Mouse (Mus musculus): ENCODE data around the gene Plcl2. TPM values are rescaled to one million over a fixed set of nuclear protein-coding genes. Genes with fewer than 3 reads are reported as not detected.

The Plcl2 gene
- total and polyA plus RNA-seq, 3 experiments, result 23.6 to 83.7 TPM; not detected in 1

DNA sequence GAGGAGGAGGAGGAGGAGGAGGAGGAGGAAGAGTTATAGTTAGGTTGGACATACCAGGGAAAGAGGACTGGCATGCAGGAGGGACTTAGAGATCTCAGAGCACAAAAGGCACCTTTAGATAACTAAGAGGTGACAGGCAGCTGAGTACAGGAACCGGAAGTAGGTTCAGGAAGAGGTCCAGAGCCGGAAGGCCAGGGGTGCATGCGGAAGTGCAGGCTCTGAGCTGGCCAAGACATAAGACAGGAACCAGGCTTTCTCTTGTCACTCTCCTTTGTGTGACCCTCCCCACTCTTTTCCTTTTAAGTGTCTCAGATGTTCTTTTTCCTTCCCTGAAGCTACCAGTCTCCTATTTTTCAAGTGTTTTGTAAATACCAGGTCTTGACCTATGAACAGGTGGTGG is 38.0 kb upstream of the Plcl2 start (continued):
- TF ChIP-seq TAL1 (IDR thresholded peaks at IDR 0.05; ENCODE audit: low read length) (no peak), MAZ (IDR thresholded peaks at IDR 0.05; ENCODE audit: low read depth, low read length) (no peak)

GRCm38 (mm10) chr17:50477277-50477676 is 31.9 kb upstream of the Plcl2 start:
- TF ChIP-seq SIN3A (IDR thresholded peaks at IDR 0.05; ENCODE audit: low read length), result no peak
- no peak for TF ChIP-seq GABPA (IDR thresholded peaks at IDR 0.05; ENCODE audit: low read depth, low read length)
- TF ChIP-seq MAFK (IDR thresholded peaks at IDR 0.05; ENCODE audit: borderline replicate concordance, low read depth, low read length), result peak; percentile 79; the same call in 1 of the 2 replicates
- TF ChIP-seq RCOR1 (IDR thresholded peaks at IDR 0.05; ENCODE audit: low read depth, low read length), result no peak
- TF ChIP-seq USF2 (IDR thresholded peaks at IDR 0.05; ENCODE audit: borderline replicate concordance in 1 of 2, insufficient read depth in 1 of 2, low read depth in 1 of 2, low read length in 2 of 2), result no peak
- no peak for TF ChIP-seq MYC (IDR thresholded peaks at IDR 0.05; ENCODE audit: low read depth, low read length)
- TF ChIP-seq POLR2A (IDR thresholded peaks at IDR 0.05; ENCODE audit: control insufficient read depth in 1 of 2, insufficient read depth in 1 of 2, low read depth in 1 of 2, low read length in 2 of 2, poor library complexity in 1 of 2), result no peak
- no peak for TF ChIP-seq MEF2A (IDR thresholded peaks at IDR 0.05; ENCODE audit: extremely low read depth, insufficient replicate concordance, low read depth, low read length, poor library complexity, severe bottlenecking)
- no peak for TF ChIP-seq E2F4 (IDR thresholded peaks at IDR 0.05; ENCODE audit: borderline replicate concordance, low read depth, low read length)

GRCm38 (mm10) chr17:50480867-50481266 is 28.3 kb upstream of the Plcl2 start:
- no peaks in the 10 kb centered on the region for H3K27me3 ChIP-seq (ENCODE audit: control insufficient read depth in 1 of 2, insufficient read depth in 2 of 2, low read length in 2 of 2)
- H3K9ac ChIP-seq (ENCODE audit: control insufficient read depth, low read depth, low read length, poor library complexity, severe bottlenecking), result no peak overlapping the region
- H3K4me1 ChIP-seq (ENCODE audit: control insufficient read depth in 1 of 2, insufficient read depth in 2 of 2, low read length in 2 of 2), result peaks cover 0 to 11% of the 10 kb centered on the region in 2 experiments; a peak in 2 of 4 replicates
- H3K36me3 ChIP-seq (ENCODE audit: control insufficient read depth in 1 of 2, insufficient read depth in 2 of 2, low read length in 2 of 2), result peaks cover 0 to 4% of the 10 kb centered on the region in 2 experiments; a peak in 2 of 4 replicates
- no peak for DNase-seq (ENCODE audit: low read depth, low spot score)
- H3K27ac ChIP-seq (ENCODE audit: control insufficient read depth, low read depth, low read length), result no peak overlapping the region
- H3K79me2 ChIP-seq (ENCODE audit: control insufficient read depth, insufficient read depth, low read length, poor library complexity), result no peaks in the 10 kb centered on the region
- H3K9me3 ChIP-seq (replicated peaks; ENCODE audit: insufficient read depth, low read length), result no peaks in the 10 kb centered on the region
- no peak for TF ChIP-seq EP300 (IDR thresholded peaks at IDR 0.05; ENCODE audit: low read depth in 1 of 2, low read length in 2 of 2)
- TF ChIP-seq USF1 (IDR thresholded peaks at IDR 0.05; ENCODE audit: low read depth, low read length), result no peak
- TF ChIP-seq RCOR1 (IDR thresholded peaks at IDR 0.05; ENCODE audit: low read depth, low read length), result no peak
- TF ChIP-seq TCF12 (IDR thresholded peaks at IDR 0.05; ENCODE audit: low read depth, low read length), result no peak
- TF ChIP-seq KAT2A (conservative IDR thresholded peaks at IDR 0.05; ENCODE audit: low read depth, low read length), result no peak
- no peak for TF ChIP-seq ELF1 (IDR thresholded peaks at IDR 0.05; ENCODE audit: low read depth, low read length)
- no peak for TF ChIP-seq CTCF (IDR thresholded peaks at IDR 0.05 in 2 of 3, conservative IDR thresholded peaks at IDR 0.05 in 1 of 3; ENCODE audit: control insufficient read depth in 1 of 3, insufficient read depth in 1 of 3, low read depth in 2 of 3, low read length in 3 of 3, poor library complexity in 1 of 3, severe bottlenecking in 1 of 3)
- TF ChIP-seq ZKSCAN1 (IDR thresholded peaks at IDR 0.05; ENCODE audit: low read depth, low read length), result no peak
- no peak for TF ChIP-seq HCFC1 (IDR thresholded peaks at IDR 0.05; ENCODE audit: low read depth, low read length)
- no peak for TF ChIP-seq MAFK (IDR thresholded peaks at IDR 0.05; ENCODE audit: borderline replicate concordance, low read depth, low read length)
- no peak for TF ChIP-seq MAZ (IDR thresholded peaks at IDR 0.05; ENCODE audit: low read depth, low read length)
- no peak for TF ChIP-seq TBP (IDR thresholded peaks at IDR 0.05; ENCODE audit: low read depth, low read length)
- no peak for TF ChIP-seq SMC3 (IDR thresholded peaks at IDR 0.05; ENCODE audit: low read depth, low read length)
- TF ChIP-seq CHD2 (IDR thresholded peaks at IDR 0.05; ENCODE audit: low read length), result no peak
- no peak for TF ChIP-seq MYC (IDR thresholded peaks at IDR 0.05; ENCODE audit: low read depth, low read length)
- no peak for TF ChIP-seq MAX (IDR thresholded peaks at IDR 0.05; ENCODE audit: low read length)
- no peak overlapping the region for H3K4me3 ChIP-seq (ENCODE audit: control insufficient read depth in 1 of 2, insufficient read depth in 1 of 2, low read depth in 2 of 2, low read length in 2 of 2)

More at GRCm38 (mm10) chr17:50477277-50477676, 31.9 kb upstream of the Plcl2 start:
- no peak overlapping the region for H3K27ac ChIP-seq (ENCODE audit: control insufficient read depth, low read depth, low read length)
- no peaks in the 10 kb centered on the region for H3K27me3 ChIP-seq (ENCODE audit: control insufficient read depth in 1 of 2, insufficient read depth in 2 of 2, low read length in 2 of 2)
- H3K79me2 ChIP-seq (ENCODE audit: control insufficient read depth, insufficient read depth, low read length, poor library complexity), result no peaks in the 10 kb centered on the region
- H3K4me1 ChIP-seq (ENCODE audit: control insufficient read depth in 1 of 2, insufficient read depth in 2 of 2, low read length in 2 of 2), result peaks cover 0 to 11% of the 10 kb centered on the region in 2 experiments; a peak in 2 of 4 replicates
- no peaks in the 10 kb centered on the region for H3K9me3 ChIP-seq (replicated peaks; ENCODE audit: insufficient read depth, low read length)
- no peak overlapping the region for H3K9ac ChIP-seq (ENCODE audit: control insufficient read depth, low read depth, low read length, poor library complexity, severe bottlenecking)
- no peak for DNase-seq (ENCODE audit: low read depth, low spot score)
- H3K36me3 ChIP-seq (ENCODE audit: control insufficient read depth in 1 of 2, insufficient read depth in 2 of 2, low read length in 2 of 2), result peaks cover 0 to 4% of the 10 kb centered on the region in 2 experiments; a peak in 2 of 4 replicates
- H3K4me3 ChIP-seq (ENCODE audit: control insufficient read depth in 1 of 2, insufficient read depth in 1 of 2, low read depth in 2 of 2, low read length in 2 of 2), result no peak overlapping the region

All from MEL (cell line).